Mouse (Mus musculus) urinary bladder, postnatal 4 days (tissue): ENCODE data around the gene Txn1.

Source experiments
- DNase-seq, 2 experiments: peaks; one replicate each; pipeline ENCODE4 v3.0.0; 2021 to 2022; ENCODE audit warnings: low spot score in 2 of 2

The Txn1 gene

GRCm38 (mm10) chr4:57942892-57943291 lies 13.3 kb downstream of the Txn1 start:
- no peak for DNase-seq

GRCm38 (mm10) chr4:57940631-57941030 lies 15.6 kb downstream of the Txn1 start:
- DNase-seq, result no peak

- no peak for DNase-seq
These were observed 18.9 kb downstream of the Txn1 start for GRCm38 (mm10) chr4:57937292-57937691.

- DNase-seq, result no peak
These were observed 22.0 kb downstream of the Txn1 start for GRCm38 (mm10) chr4:57934181-57934580.

GRCm38 (mm10) chr4:57930559-57931170 lies 25.5 kb downstream of the Txn1 start:
- no peak for DNase-seq

- no peak for DNase-seq
These were observed 28.6 kb downstream of the Txn1 start for GRCm38 (mm10) chr4:57927464-57928205.

GRCm38 (mm10) chr4:57924556-57925071 lies 31.6 kb downstream of the Txn1 start:
- no peak for DNase-seq

- no peak for DNase-seq
These were observed 34.0 kb downstream of the Txn1 start for GRCm38 (mm10) chr4:57922171-57922570.

- DNase-seq, result no peak
These were observed 35.7 kb downstream of the Txn1 start for GRCm38 (mm10) chr4:57920522-57920921.

GRCm38 (mm10) chr4:57919494-57920423 lies 36.5 kb downstream of the Txn1 start:
- DNase-seq, result no peak

- DNase-seq, result no peak
These were observed 39.5 kb downstream of the Txn1 start for GRCm38 (mm10) chr4:57916711-57917110.

- DNase-seq, result peak in 1 of 2 experiments; percentile 69
These were observed 40.0 kb downstream of the Txn1 start, which contains the start of gene D630039A03Rik for GRCm38 (mm10) chr4:57916201-57916661. D630039A03Rik (minus strand) TSS chr4:57916297.

GRCm38 (mm10) chr4:57915216-57915965 lies 40.8 kb downstream of the Txn1 start:
- DNase-seq, result no peak

GRCm38 (mm10) chr4:57914193-57915190 lies 41.7 kb downstream of the Txn1 start:
- no peak for DNase-seq

- no peak for DNase-seq
These were observed 43.2 kb downstream of the Txn1 start for GRCm38 (mm10) chr4:57913021-57913420.

GRCm38 (mm10) chr4:57908860-57909259 lies 47.4 kb downstream of the Txn1 start:
- DNase-seq, result no peak

GRCm38 (mm10) chr4:57906708-57907107 lies 49.5 kb downstream of the Txn1 start:
- no peak for DNase-seq

GRCm38 (mm10) chr4:57904638-57905037 lies 51.6 kb downstream of the Txn1 start:
- DNase-seq, result no peak

- peak in 1 of 2 experiments; percentile 71 for DNase-seq
These were observed 52.0 kb downstream of the Txn1 start for GRCm38 (mm10) chr4:57904211-57904610.

- DNase-seq, result no peak
These were observed 53.6 kb downstream of the Txn1 start for GRCm38 (mm10) chr4:57902619-57903018.
